Mouse (Mus musculus) urinary bladder, postnatal 14 days (tissue): Measurements from ENCODE around the gene Spaca6.
A peak's percentile ranks its signal among the peaks of the same experiment; 100 is the strongest.

Experiments
- DNase-seq: peaks from one replicate; pipeline ENCODE4 v3.0.0; 2021; ENCODE audit warnings: low spot score

Spaca6 gene

DNA sequence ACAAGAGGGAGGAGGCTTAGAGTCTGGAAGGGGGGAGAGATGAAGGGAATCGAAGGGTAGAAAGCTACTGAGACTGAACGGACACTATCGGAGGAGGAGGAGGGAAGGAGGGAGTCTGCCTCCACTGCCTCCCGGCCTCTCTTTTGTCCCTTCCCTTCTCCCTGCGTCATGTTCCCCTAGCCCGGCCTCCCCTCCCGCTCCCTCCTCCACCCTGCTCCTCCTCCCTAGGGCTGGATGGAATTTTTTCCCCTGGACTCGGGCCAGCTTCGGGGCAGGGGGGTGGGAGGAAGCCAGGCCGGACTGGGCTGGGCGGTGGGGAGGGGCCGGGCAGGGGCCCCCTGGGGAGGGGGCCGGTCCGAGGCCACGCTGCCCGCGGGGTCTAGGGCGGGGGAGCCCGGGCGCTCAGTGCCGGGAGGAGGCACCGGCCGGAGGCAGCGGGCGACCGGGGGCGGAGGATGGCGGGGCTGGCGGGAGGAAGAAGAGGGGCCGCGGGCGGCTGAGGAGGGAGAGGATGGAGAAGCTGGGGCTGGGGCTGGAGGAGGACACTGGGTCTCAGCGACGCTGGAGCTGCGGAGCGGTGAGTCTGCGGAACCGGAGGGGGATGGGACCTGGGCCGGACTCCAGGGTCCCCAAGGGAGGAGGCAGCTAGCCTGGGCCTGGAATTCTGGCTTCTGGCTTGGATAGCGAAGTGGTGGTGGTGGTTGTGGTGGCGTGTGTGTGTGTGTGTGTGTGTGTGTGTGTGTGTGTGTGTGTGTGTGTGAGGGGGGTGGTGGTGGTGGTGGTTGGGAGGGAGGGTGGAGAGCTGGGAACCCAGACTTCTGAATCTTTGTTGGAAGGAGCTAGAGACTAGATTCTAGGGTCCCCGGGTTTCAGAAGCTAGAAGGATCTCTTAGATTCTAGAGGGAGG is at the start of gene Spaca6:
Spaca6 (plus strand) TSS at position 408 of the 907 bp plus-strand sequence.
- peak; percentile 95 for DNase-seq

DNA sequence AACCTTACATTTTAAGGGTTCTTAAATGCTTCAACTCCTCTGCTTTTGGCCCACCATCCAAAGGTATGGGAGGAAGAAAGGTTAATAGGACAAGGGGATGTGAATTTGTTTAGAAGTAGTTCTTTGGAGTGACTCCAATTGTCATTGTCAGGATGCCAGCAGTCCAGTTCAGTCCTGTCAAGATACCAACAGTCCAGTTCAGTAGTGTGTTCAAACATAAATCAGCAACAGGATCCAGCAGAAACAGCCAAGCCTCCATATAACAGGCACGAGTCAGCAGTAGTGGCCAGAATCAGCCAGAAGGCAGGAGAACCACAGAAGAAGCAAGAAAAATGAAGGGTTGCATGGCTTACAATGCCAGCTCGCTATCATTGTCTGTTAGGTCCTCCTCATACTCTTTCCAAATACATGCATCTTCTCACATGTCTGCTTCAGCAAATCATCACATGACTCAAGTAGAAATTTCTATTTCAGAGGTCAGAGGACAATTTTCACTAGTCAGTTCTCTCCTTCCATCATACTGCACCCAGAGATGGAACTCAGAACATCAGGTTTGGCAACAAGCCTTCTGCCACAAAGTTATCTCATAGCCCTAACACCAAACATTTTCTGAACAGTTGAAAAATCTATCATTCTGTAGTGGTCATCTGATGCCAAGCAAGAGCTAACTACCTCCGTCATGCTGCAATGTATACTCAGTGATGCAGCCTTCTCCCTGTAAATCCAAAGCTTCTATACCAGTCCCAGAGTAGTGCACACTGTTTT is 35.9 kb upstream of the Spaca6 start:
- no peak for DNase-seq

DNA sequence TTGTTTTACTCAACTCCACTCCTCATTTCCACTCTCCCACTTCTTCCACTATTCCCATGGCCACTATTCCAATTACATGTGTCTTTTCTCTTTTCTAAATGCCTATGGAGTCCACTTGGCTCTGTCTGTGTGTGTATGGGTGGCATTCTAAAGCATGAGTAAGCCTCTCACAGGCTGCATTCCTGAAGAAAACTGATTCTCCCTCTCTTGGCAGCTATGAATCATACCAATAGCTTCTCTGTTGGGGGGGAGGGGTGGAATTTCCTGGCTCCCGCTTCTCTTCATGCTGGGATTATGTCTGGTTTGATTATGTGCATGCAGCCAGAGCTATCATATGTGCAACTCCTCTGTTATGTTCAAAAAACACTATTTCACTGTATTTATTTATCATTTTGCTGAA is 34.4 kb upstream of the Spaca6 start:
- peak; percentile 35 for DNase-seq

DNA sequence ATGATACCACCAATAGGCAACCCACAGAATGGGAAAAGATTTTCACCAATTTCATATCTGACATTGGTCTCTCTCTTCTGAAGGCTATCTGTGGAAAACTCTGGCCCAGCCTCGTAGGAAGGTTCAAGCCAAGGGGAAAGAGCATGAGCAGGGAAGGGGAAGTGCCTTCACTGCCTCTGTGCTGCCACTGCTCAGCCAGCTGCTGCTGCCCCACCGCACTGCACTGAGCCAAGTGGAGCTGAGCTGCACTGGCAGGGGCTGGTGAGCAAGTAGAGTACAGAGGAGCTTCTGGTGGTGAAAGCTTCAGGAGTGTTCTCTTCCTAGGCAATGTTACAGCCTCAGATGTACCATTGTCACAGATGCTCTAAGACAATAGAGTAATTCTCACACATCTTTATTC is 31.4 kb upstream of the Spaca6 start:
- DNase-seq: no peak

DNA sequence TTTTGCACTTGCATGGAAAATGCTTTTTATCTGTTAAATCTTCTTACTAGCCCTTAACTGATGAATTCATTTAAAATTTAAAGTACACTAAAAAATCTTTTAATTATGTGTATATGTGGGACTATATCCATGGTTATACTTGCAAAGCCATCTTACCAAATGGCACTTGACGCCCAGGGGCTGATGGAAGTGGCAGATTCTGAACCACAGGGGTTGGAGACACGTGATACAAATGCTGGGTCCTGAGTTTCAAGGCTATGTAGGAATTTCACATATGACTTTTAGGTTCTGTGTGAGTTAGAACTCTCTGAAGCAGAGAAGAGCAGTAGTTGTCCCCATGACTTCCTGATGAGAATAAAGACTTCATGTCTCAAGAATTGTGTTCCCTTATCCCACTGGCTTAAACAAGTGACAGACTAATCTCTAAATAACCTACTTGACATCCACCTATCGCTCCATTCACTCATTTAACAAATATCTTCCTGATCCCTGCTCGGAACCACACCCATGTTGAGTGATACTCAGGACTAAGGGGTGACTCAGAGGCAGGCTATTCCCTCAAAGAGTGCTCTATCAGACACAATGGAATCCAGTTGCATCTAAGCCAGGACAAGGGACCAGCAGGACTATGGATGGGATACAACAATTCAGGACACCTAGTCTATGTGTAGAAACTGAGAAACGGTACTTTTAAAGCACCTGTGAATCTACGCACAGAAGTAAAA is 3.2 kb upstream of the Spaca6 start:
- no peak for DNase-seq

DNA sequence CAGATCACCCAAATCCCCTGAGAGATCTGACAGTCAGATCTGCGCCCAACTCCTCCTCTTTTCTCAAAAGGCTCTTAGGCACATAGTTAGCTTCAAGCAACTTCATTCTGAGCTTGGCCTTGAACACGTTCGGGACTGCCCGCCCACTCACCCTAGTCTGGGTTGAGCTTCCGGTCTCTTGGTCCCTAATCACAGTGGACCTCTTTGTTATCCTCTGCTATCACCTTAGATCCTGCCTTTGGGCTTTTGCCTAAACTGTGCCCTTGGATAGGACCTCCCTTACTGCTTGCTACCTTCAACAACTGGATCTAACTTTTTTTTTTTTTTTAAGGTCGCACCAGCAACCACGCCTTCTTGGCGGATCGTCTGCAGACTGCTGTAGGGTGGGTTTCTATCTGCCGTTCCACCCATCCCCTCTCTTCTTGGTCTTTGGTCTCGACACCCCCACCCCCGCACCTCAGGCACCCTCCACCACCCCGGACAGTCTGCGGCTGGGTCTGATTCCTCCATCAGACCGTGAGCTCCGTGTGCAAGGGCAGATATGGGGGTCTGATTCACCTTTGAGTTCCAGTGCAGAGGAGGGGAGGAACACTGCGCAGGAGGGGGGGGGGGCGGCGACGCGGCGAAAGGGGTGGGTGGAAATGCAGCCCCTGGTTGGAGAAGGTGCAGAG is 902 bp upstream of the Spaca6 start:
- DNase-seq: peak; percentile 47

DNA sequence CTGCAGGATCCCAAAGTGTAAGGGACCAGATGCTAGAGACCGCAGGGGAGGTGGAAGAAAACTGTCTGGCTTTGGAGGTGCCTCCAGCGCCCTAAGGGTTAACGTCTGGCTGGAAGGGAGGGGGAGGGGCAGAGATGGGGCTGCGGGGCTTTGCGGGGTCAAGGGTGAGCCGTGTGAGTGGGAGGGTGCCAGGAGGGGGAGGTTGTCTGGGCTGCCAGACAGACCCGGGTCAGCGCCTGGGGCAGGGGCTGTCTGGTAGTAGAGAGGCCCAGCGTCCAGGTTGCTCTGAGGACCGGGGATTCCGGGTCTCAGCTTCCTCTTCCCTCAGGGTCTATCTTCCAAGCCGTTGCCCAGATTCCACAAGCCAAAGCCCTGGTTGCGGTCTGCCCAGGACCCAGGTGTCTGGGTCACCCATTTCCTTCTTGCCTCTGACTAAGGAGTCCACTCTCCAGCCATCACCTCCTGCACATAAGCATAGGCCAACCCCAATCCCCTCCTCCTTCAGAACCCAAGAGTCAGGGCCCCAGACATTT is 766 bp downstream of the Spaca6 start:
- DNase-seq: peak; percentile 63

DNA sequence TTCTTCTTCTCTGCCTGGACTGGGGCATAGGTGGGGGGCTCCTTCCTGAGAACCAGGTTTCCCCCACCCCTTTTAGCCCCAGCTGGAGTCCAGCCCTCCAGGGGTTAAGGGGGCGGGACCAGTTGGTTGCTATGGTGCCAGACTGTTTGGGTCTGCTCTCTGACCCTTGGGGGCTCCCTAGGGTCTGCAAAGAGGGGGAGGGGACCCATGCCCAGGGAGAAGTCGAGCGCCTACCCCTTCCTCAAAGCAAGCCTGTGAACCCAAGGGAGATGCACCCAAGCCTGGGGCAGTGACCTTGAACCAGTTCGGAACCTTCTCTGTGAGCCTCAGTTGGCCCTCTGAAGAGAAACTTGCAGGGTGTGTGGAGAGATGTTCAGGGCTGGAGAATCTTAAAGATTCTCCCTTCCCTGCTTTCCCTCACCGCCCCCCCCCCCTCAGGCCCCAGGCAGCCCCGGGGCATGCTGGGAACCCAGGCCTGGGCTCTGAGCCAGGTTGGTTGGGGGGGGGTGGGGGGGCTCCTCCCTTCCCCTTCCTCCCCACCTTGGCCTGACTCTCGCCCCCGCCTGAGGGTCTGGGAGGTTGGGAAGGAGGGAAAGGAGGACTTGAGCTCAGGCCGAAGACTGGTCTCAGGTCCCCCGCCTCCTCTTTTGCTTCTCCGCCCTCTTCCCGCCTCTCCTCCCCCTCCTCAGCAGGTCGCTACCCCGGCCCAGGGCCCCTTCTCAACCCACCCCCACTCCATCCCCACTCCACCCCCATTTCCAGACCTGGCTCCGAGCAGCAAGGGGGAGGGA is 1.4 kb downstream of the Spaca6 start:
- DNase-seq: peak; percentile 48

DNA sequence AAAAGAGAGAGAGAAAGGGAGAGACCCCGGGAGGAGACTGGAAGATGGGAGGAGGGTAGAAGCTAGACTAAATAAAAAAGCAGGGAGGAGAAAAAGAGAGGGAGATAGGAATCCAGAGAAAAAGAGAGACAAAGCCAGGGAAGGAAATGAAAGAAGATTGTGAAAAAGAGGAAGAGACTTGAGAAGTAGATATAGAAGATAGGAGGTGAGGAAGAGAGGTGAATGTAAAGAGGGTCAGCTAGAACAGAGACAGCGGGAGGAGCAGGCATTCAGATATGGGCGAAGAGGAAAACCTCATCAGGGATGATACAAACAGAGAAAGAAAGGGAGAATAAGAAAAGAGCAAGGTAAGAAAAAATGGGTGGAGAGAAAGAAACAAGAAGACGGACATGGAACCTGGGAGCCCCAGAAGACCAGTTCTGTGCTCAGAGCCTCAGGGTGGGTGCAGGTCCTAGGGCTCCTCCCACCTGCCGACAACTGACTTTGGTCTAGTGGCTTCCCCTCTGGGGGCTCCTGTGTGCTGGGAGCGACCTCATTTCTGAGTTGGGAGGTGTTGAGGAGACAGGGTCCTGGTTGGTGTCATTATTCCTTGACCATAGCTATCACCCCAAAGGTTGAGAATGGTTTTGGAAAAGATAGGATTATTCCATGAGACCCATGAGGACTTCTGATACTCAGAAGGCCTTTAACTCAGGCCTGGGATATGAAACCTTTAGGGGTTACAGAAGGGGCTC is 2.3 kb downstream of the Spaca6 start:
- DNase-seq: no peak

DNA sequence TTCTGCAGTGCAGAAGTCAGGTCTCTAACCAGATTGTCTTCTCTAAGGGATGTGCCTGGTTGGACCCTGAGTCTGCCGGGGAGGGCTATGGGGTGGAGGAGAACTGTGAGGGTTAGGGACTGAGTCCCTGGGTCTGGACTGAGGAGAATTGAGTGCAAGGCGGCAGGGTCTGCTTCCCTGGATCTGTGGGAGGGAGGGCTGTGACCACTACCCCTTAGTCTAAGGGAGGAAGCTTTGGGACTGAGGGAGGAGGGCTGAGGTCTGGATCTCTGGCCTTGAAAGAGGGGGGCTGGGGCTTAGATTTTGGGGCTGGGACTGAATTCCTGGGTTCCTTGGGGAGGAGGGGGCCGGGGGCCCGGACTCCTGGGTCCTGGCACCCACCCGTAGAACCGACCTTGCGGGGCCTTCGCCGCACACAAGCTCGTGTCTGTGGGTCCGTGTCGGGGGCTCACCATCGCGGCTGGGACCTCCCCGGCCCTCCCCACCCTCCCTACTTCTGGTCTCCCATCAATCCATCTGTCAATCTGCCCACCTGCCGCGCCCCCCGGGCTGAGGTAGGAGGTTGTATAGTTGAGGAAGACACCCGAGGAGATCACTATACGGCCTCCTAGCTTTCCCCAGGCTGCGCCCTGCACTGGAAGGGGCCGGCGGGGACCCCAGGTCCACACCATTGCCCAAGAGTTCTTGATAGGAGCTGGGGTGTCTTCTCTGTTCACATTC is 3.0 kb downstream of the Spaca6 start:
- no peak for DNase-seq

DNA sequence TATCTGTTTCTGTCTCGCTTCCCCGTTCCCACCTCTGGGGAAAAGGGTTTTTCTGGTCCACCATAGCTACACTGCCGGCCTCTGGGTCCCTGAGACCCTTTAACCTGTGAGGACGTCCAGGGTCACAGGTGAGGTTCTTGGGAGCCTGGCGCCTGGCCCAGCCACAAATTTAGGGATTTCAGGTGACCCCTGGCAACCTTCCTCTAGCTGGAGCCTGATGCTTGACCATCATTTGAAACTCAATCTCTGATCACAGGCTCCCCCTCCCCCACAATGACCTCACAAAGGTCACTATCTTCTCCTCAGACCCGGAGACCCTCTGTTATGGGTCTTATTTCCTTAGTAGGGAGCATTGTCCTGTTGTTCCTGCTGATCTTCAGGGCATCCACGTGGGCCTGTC is 3.8 kb downstream of the Spaca6 start:
- DNase-seq: no peak

DNA sequence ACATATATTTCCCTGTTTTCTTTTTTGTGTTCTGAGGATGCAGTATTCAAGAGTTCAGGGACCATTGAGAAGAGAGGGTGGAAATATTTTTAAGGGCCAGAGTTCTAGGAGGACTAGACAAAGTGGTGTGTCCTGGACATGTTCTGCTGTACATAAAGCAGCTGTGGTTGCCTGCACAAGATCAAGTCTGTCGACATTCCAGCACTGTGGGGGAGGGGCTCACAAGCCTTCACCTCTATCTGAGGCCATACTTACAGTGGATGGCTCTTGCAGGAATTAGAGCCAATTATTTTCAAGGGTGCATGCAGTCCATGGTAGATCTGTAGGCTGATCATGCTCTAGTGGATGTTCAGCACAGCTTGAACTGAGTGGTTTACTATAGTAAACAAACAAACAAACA is 7.9 kb downstream of the Spaca6 start:
- peak; percentile 84 for DNase-seq

DNA sequence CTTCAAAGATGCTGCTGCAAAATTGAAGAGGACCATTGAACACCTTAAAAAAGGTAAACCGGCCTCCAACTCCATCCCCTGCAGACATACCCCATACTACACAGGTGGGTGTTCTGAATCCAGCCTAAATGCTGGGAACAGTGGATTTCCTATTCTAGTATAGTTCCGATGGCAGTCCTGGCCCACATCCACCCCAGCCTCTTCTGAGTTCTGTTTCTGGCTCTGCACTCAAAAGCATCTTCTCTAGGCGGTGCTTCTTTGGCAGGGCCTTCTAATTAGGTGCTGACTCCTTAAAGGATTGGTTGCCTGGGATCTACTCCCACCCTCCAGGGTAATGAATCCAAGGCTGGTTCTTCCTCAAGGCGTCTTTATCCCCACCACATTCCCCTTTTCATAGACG is 9.1 kb downstream of the Spaca6 start:
- no peak for DNase-seq

DNA sequence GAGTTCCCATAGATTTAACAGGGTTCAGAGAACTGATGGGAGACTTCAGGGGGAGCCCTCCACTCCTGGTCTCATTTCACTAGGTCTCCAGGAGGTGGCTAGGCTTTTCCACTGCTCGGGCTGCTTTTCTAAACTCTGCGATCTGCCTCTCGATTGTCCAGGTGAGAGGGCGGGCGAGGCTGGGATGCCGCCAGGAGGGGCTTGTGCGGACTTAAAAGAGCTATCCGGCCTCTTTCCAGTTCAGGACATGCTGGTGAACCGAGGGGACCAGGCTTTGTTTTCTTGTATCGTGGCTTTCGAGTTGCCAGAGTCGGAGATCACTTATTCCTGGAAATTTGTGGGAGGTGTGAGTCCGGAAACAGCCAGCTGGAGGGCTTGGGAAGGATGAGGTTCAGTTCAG is 10.5 kb downstream of the Spaca6 start:
- DNase-seq: no peak

DNA sequence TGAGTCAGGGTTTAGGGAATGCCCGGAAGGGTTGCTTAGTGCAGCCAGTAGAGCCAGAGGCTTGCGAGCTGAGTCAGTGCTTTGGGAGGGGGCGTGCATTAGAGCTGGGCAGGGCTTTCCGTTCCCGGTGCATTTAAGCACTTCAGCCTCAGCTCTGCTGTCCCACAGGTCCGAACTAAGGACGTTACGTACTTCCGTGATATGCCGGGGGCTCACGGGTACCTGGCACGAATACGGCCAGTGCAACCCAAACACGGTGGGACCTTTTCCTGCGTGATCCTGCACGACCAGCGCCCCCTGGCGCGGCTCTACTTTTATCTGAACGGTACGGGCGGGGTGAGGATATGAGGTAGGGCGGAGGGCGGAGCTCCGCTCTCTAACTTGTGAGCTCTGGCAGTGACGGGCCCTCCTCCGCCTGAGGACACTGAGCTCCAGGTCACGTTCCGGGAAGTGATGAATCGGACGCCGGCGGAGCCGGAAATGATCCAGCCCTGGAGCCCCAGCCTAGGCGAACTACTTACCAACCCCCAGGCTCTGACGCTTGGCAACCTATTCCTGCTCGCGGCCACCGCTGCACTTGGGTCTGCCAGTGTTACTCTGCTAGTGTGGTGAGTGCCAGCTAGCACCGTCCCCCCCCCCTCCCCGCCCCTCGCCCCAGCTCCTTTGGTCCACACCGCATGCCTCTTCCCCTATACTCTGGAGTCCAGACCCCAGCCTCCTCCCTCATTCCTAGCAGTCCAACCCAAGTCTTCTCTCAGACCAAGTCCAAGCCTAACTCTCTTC is 11.2 kb downstream of the Spaca6 start:
- peak; percentile 97 for DNase-seq

DNA sequence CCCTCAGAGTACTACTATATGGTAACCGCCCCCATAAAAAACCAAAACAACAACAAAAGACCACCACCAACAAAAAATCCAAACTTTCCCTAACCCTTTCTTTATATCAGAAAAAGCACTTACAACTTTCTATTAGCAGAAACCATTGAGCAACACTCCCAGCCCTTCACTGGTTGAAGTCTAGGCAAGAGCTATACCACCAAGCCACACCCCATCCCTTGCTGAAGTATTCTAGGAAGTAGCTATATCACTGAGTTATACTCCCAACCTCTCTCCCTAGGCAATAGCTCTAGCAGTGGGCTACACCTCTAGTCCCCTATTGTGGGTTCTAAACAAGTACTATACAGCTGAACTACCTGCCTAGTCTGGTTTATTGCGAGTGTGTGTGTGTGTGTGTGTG is 12.3 kb downstream of the Spaca6 start:
- DNase-seq: no peak

DNA sequence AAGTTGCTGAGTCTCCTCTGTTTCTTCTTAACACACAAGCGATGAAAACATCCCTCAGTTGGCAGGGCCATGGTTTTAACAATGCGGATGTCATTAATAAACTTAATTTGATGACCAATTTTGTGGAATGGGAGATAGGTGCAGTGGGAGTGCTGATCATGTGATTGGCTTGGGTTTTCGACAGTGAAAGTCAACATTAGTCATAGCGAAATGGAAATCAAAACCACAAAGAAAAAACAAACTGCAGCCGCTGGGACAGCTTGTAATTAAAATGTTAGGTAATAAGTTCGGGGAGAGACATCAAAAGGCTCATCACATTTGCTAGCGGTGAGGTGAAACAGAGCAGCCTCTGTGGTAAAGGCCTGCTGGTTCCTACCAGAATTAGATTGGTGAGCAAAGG is 13.8 kb downstream of the Spaca6 start:
- no peak for DNase-seq

DNA sequence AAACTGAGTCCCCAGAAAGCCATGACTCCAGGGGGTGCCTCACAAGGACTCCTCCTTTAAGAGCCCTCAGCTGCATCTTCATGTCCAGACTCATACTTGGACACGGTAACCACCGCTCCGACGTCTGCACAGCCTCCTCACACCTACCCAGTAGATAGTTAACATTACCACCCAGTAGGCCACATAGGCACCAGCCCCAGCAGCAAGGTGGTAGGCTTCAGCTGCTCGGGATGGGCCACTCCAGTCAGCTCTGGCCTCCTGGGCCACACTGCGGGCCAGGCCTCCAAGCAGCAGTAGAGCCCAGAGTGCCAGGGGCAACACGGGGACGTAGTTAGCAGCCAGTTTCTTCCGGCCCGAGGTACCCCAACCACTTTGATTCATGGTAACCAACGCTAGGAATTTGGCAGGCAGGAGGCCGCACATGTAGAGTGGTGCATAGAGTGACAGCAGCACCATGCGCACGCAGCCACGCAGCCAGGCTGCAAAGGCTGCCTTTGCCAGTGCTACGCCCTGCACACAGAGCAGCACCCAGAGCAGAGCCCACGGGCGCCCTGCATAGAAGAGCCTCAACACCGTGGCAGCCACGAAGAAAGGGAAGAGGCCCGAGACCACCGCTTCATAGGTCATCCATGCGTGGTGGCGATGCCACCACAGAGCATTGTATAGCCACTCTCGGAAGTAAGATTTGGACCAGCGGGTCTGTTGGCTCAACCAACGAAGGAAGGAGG is 16.7 kb downstream of the Spaca6 start:
- no peak for DNase-seq
